Mouse (Mus musculus) hindbrain, embryonic 16.5 days (tissue): Measurements from ENCODE around the gene Dusp15. TPM values are rescaled to one million over a fixed set of nuclear protein-coding genes. Genes with fewer than 3 reads are reported as not detected.

ENCODE experiments used
- ATAC-seq: fragments of 200-750 bp; cut with Nextera tagmentation; 2 replicates; pipeline ENCODE4 v1.8.0; 2017; ENCODE audit warnings: moderate TSS enrichment, moderate library complexity
- H3K27ac ChIP-seq: fragments of 300-500 bp; sonication (generic); 2 replicates; pipeline ENCODE4 v1.5.1; 2014; ENCODE audit warnings: low read depth, mild to moderate bottlenecking, control low read depth, low read length, moderate library complexity
- H3K27me3 ChIP-seq: fragments of 300-500 bp; sonication (generic); replicated peaks from 2 replicates; pipeline ENCODE4 v1.6.1; 2014; ENCODE audit warnings: low read length; ENCODE audit not compliant: control insufficient read depth, insufficient read depth
- H3K36me3 ChIP-seq: fragments of 300-500 bp; sonication (generic); 2 replicates; pipeline ENCODE4 v1.6.1; 2014; ENCODE audit warnings: mild to moderate bottlenecking, low read length, moderate library complexity, mixed read lengths; ENCODE audit not compliant: control insufficient read depth, insufficient read depth
- H3K4me1 ChIP-seq: fragments of 300-500 bp; sonication (generic); 2 replicates; pipeline ENCODE4 v1.6.1; 2014; ENCODE audit warnings: low read depth, low read length; ENCODE audit not compliant: control insufficient read depth, insufficient read depth
- H3K4me2 ChIP-seq: fragments of 300-500 bp; sonication (generic); 2 replicates; pipeline ENCODE4 v1.6.1; 2014; ENCODE audit warnings: mild to moderate bottlenecking, low read length, control low read depth, moderate library complexity
- H3K4me3 ChIP-seq: fragments of 300-500 bp; sonication (generic); 2 replicates; pipeline ENCODE4 v1.5.1; 2014; ENCODE audit warnings: mild to moderate bottlenecking, low read length, control low read depth, moderate library complexity
- H3K9ac ChIP-seq: fragments of 300-500 bp; sonication (generic); 2 replicates; pipeline ENCODE4 v1.6.1; 2014; ENCODE audit warnings: low read depth, mild to moderate bottlenecking, control low read depth, low read length, moderate library complexity
- H3K9me3 ChIP-seq: fragments of 300-500 bp; sonication (generic); 2 replicates; pipeline ENCODE4 v1.6.1; 2014; ENCODE audit warnings: mild to moderate bottlenecking, low read length, moderate library complexity; ENCODE audit not compliant: control insufficient read depth
- WGBS: fragments of 180-500 bp; shearing (Covaris S2); extraction: QIAGEN DNeasy Blood & Tissue Kit; methylation state at CpG from one replicate; pipeline ENCODE4 v1.1.7; 2014; 5-methylcytosine and 5-hydroxymethylcytosine counted together
- polyA plus RNA-seq: library from polyadenylated mRNA; unstranded; fragments of >200 nt; fragmentation: Nextera tagmentation; extraction: Ambion mirVana; gene quantifications from 2 replicates; pipeline ENCODE4 v1.2.1, GENCODE M21; 2015

Gene Dusp15
- polyA plus RNA-seq, 1 experiment from 2014 or later, result 13.6 TPM

- H3K27me3 ChIP-seq, result peaks cover 35% of the 10 kb centered on the region
- H3K9me3 ChIP-seq, result no peaks in the 10 kb centered on the region
- no peaks in the 10 kb centered on the region for H3K36me3 ChIP-seq
- ATAC-seq, result no peak
- WGBS, result 71% methylated on average over 6 of the region's 6 CpGs
- peaks cover 13% of the 10 kb centered on the region for H3K4me1 ChIP-seq
- H3K27ac ChIP-seq, result no peak overlapping the region
- H3K4me3 ChIP-seq, result no peak overlapping the region
- no peak overlapping the region for H3K4me2 ChIP-seq
- H3K9ac ChIP-seq, result no peak overlapping the region
These were observed 10.4 kb downstream of the Dusp15 start for GRCm38 (mm10) chr2:152941106-152941505.

GRCm38 (mm10) chr2:152939846-152940245 is 11.7 kb downstream of the Dusp15 start:
- H3K27me3 ChIP-seq, result peaks cover 30% of the 10 kb centered on the region
- 16% methylated on average over 4 of the region's 4 CpGs for WGBS

GRCm38 (mm10) chr2:152933614-152934013 is 17.9 kb downstream of the Dusp15 start:
- Histone ChIP-seq H3K36me3 (no peaks in the 10 kb centered on the region), H3K4me2 (no peak overlapping the region), H3K4me3 (no peak overlapping the region), H3K9ac (no peak overlapping the region), H3K27ac (no peak overlapping the region), H3K9me3 (no peaks in the 10 kb centered on the region), H3K27me3 (0 out of 2 replicates have a peak, but pooled peaks cover 2% of the 10 kb centered on the region), H3K4me1 (no peaks in the 10 kb centered on the region)
- no peak for ATAC-seq
- 41% methylated on average over 5 of the region's 5 CpGs for WGBS

More at GRCm38 (mm10) chr2:152939846-152940245, 11.7 kb downstream of the Dusp15 start:
- Histone ChIP-seq H3K36me3 (no peaks in the 10 kb centered on the region), H3K4me2 (no peak overlapping the region), H3K9ac (no peak overlapping the region), H3K27ac (no peak overlapping the region), H3K4me1 (peaks cover 13% of the 10 kb centered on the region), H3K9me3 (no peaks in the 10 kb centered on the region), H3K4me3 (no peak overlapping the region)
- no peak for ATAC-seq

GRCm38 (mm10) chr2:152933048-152933447 is 18.4 kb downstream of the Dusp15 start, which contains the start of gene Foxs1:
Foxs1 (minus strand) TSS chr2:152933208.
- 33% methylated on average over 9 of the region's 9 CpGs for WGBS
- 0 out of 2 replicates have a peak, but pooled peaks cover 2% of the 10 kb centered on the region for H3K27me3 ChIP-seq
- no peaks in the 10 kb centered on the region for H3K4me1 ChIP-seq
- no peak within 1 kb of the TSS for H3K4me3 ChIP-seq
- H3K9me3 ChIP-seq, result no peaks in the 10 kb centered on the region
- no peak within 1 kb of the TSS for H3K27ac ChIP-seq
- ATAC-seq, result peak; percentile 60
- no peak within 1 kb of the TSS for H3K9ac ChIP-seq
- 0 out of 2 replicates have a peak within 1 kb of the TSS, but pooled peaks have one; percentile 3 for H3K4me2 ChIP-seq
- H3K36me3 ChIP-seq, result no peaks in the 10 kb centered on the region

- H3K9me3 ChIP-seq, result no peaks in the 10 kb centered on the region
- no peak overlapping the region for H3K9ac ChIP-seq
- H3K27ac ChIP-seq, result no peak overlapping the region
- H3K4me1 ChIP-seq, result no peaks in the 10 kb centered on the region
- WGBS, result 81% methylated on average over 11 of the region's 12 CpGs
- no peaks in the 10 kb centered on the region for H3K36me3 ChIP-seq
- H3K27me3 ChIP-seq, result 0 out of 2 replicates have a peak, but pooled peaks cover 2% of the 10 kb centered on the region
- ATAC-seq, result peak; percentile 18; the same call in 1 of the 2 replicates
- no peak overlapping the region for H3K4me2 ChIP-seq
- H3K4me3 ChIP-seq, result no peak overlapping the region
These were observed 19.9 kb downstream of the Dusp15 start for GRCm38 (mm10) chr2:152931456-152932160.

GRCm38 (mm10) chr2:152930276-152930675 is 21.2 kb downstream of the Dusp15 start:
- WGBS, result 43% methylated on average over 2 of the region's 2 CpGs

GRCm38 (mm10) chr2:152928988-152929370 is 22.5 kb downstream of the Dusp15 start:
- no peak overlapping the region for H3K4me3 ChIP-seq
- H3K4me2 ChIP-seq, result no peak overlapping the region
- WGBS, result 71% methylated on average over 3 of the region's 3 CpGs
- H3K27me3 ChIP-seq, result no peaks in the 10 kb centered on the region
- no peak for ATAC-seq
- H3K4me1 ChIP-seq, result no peaks in the 10 kb centered on the region
- H3K36me3 ChIP-seq, result no peaks in the 10 kb centered on the region
- H3K9me3 ChIP-seq, result no peaks in the 10 kb centered on the region
- no peak overlapping the region for H3K9ac ChIP-seq
- H3K27ac ChIP-seq, result no peak overlapping the region

More at GRCm38 (mm10) chr2:152930276-152930675, 21.2 kb downstream of the Dusp15 start:
- Histone ChIP-seq H3K9ac (no peak overlapping the region), H3K4me3 (no peak overlapping the region), H3K27ac (no peak overlapping the region), H3K27me3 (no peaks in the 10 kb centered on the region), H3K36me3 (no peaks in the 10 kb centered on the region), H3K9me3 (no peaks in the 10 kb centered on the region), H3K4me1 (no peaks in the 10 kb centered on the region), H3K4me2 (no peak overlapping the region)
- ATAC-seq, result no peak

GRCm38 (mm10) chr2:152928219-152928987 is 23.1 kb downstream of the Dusp15 start:
- Histone ChIP-seq H3K9ac (no peak overlapping the region), H3K4me1 (no peaks in the 10 kb centered on the region), H3K9me3 (no peaks in the 10 kb centered on the region), H3K4me3 (no peak overlapping the region), H3K4me2 (no peak overlapping the region), H3K27me3 (no peaks in the 10 kb centered on the region), H3K27ac (no peak overlapping the region), H3K36me3 (no peaks in the 10 kb centered on the region)
- ATAC-seq, result no peak
- WGBS, result 55% methylated on average over 14 of the region's 14 CpGs

GRCm38 (mm10) chr2:152927371-152927770 is 24.1 kb downstream of the Dusp15 start:
- no peaks in the 10 kb centered on the region for H3K27me3 ChIP-seq
- H3K4me1 ChIP-seq, result no peaks in the 10 kb centered on the region
- no peaks in the 10 kb centered on the region for H3K9me3 ChIP-seq
- no peak overlapping the region for H3K27ac ChIP-seq
- no peak overlapping the region for H3K9ac ChIP-seq
- H3K4me3 ChIP-seq, result no peak overlapping the region
- 66% methylated on average over 5 of the region's 5 CpGs for WGBS
- H3K4me2 ChIP-seq, result no peak overlapping the region
- H3K36me3 ChIP-seq, result no peaks in the 10 kb centered on the region
- ATAC-seq, result no peak
